Mouse (Mus musculus) B cell, adult 62 days (primary cell): ENCODE measurements around the gene Ctnnal1. TPM values are rescaled to one million over a fixed set of nuclear protein-coding genes. Genes with fewer than 3 reads are reported as not detected.

Experiments used
- total RNA-seq: library from RNA; stranded (reverse); gene quantifications from 4 replicates; pipeline ENCODE4 v1.2.4, GENCODE M21; 2023

Ctnnal1 gene
- 4.4 to 9.5 TPM (median 7.7 TPM) in 4 replicates for total RNA-seq

DNA sequence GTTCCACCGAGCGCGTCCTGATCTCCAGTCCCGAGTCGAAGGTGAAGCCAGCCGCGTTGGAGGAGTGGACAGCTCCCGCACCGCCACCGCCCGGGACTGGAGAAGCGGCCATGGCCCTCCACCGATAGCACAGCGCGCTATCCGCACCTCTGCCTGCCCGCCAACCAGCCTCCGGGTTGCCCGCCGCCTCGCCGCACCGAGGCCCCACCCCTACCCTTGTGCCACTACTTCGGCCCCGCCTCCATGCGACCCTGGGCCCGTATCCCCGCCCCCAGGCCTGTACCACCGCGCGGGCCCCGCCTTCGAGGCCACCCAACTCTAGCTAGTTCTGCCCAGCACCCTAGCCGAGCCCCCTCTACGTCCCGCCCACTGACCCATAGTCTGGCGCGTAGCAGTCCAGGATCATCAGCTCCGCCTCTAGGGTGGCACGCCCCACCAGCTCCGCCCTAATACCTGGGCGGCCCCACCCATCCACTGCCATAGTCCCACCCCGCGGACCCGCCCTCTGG lies at the start of gene Ctnnal1:
TSS of gene Ctnnal1 (minus strand) at position 186 of the 509 bp plus-strand sequence.

DNA sequence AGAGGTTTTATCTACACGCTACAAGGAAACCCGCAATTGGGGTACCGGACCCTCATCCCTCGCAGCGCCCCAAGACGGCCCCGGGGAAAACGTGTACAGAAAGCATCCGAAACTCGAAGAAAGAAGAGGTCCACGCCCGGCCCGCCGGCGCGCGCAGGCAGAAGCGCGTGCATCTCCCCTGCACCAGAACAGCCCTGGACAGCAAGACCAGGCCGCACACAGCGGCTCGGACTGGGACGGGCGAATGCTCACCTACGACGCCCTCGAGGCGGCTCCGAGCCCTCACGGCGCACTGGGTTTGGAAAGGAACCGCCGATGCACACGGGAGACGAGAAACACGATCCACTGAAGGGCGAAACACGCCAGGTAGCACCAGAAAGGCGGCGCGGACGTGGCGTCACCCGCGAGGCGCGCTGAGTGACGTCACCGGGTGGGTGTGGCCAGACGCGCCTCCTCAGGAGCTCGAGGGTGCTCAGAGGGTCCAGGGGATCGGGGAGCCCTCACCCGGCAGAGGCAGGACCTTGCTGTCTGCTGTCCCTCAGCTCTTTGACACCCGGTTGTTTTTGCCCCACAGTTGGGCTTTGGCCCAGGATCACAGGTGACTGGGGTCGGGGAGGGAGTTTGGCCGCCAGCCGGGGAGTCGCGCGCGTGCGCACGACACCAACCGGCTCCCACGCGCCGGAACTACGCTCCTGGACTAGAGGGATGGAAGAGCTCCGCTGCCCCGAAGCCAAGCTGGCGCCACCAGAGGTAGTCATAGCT lies 62.9 kb downstream of the Ctnnal1 start, which contains the start of the genes Elp1 and Fam206a:
TSS of gene Elp1 (minus strand) at position 425 of the 762 bp plus-strand sequence.
TSS of gene Fam206a (plus strand) at position 439 of the 762 bp plus-strand sequence.

Other genes with a start within 250 kb of the Ctnnal1 start
- not detected in 4 replicates for gene Gm26657, start 125.1 kb downstream of the Ctnnal1 start, total RNA-seq
- gene Actl7b, start 123.7 kb downstream of the Ctnnal1 start, total RNA-seq = 1.1 to 2.4 TPM (median 1.6 TPM) in 4 replicates
- not detected in 4 replicates for gene Actl7a, start 121.8 kb downstream of the Ctnnal1 start, total RNA-seq
- 41.8 to 52.7 TPM (median 46.5 TPM) in 4 replicates for gene Elp1, start 62.9 kb downstream of the Ctnnal1 start, total RNA-seq
- gene Fam206a, start 62.8 kb downstream of the Ctnnal1 start, total RNA-seq = 20.8 to 26.2 TPM (median 24.1 TPM) in 4 replicates
- 27.2 to 33.5 TPM (median 31.0 TPM) in 4 replicates for gene Tmem245, start 82.2 kb upstream of the Ctnnal1 start, total RNA-seq
- not detected in 4 replicates for gene Frrs1l, start 125.2 kb upstream of the Ctnnal1 start, total RNA-seq